Mouse (Mus musculus) natural killer cell, adult 2 months (primary cell): ENCODE data around the gene Chst3.
A peak's percentile ranks its signal among the peaks of the same experiment; 100 is the strongest.
"Not testable (repeated sequence)": the region's sequence is repeated elsewhere in the genome, so short reads cannot be mapped to it uniquely, and the experiment has no call there.

ENCODE experiments used
- DNase-seq, 2 experiments: peaks; one replicate each; pipeline ENCODE4 v3.0.0; 2022; ENCODE audit warnings: low spot score in 2 of 2

The Chst3 gene

GRCm38 (mm10) chr10:60197406-60197821, 21.6 kb downstream of the Chst3 start:
- DNase-seq: no peak

DNA sequence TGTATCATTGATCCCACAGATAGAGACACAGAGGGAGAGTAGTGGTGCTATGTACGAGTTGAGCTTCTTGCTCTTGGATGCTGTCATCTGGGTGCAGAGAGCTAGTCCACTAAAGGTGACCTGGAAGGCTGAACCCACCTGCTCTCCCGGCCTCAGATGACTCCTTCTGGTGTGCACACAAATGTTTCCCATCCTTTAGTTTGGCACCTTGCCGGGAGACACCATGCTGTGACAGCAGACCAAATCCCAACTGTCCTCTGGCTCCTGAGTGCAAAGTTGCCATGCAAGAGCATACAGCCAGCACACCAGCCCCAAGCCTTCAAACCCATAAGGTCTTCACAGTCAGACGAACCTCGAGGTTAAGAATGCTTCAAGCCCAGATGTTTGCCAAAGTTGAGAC, 22.1 kb downstream of the Chst3 start:
- no peak for DNase-seq

DNA sequence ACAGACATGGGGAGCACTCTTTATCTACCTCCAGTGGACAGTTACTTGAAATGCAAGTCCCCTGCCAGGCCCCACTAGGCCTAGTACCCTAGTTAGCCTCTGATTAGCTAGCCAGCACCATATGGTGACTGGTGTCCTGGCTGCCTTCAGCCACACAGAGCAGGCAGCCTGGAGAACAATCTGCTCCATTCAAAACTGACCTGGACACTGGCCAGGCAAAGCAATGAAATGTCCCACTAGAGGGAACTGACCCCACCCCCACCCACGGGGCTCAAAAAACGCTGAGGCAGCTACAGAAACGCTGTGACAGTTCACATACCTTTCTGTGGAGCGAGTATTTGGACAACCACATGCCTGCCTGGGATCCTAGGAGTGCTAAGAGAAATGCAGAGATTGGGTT, 24.0 kb downstream of the Chst3 start:
- no peak for DNase-seq

- no peak for DNase-seq
Observed at GRCm38 (mm10) chr10:60193532-60194423, 25.3 kb downstream of the Chst3 start.

DNA sequence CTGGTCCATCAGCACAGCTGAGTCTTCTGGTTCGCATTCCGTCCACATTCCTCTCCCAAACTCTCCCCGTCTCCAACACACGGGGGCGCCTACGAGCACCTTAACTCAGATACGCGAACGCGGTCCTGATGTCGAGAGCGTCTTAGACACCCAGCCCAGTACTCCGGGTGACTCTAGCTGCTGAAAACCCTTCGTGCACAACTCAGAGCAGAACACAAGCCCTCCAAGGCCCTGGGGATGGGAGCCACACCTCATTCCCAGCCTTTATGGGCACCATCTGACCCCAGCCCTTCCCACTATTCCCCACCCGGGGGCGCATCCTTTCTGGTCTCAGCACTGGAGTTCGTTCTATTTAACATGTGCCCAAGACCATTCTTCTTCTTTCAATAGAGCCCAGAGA, 27.3 kb downstream of the Chst3 start:
- DNase-seq: peak; percentile 16 to 63

DNA sequence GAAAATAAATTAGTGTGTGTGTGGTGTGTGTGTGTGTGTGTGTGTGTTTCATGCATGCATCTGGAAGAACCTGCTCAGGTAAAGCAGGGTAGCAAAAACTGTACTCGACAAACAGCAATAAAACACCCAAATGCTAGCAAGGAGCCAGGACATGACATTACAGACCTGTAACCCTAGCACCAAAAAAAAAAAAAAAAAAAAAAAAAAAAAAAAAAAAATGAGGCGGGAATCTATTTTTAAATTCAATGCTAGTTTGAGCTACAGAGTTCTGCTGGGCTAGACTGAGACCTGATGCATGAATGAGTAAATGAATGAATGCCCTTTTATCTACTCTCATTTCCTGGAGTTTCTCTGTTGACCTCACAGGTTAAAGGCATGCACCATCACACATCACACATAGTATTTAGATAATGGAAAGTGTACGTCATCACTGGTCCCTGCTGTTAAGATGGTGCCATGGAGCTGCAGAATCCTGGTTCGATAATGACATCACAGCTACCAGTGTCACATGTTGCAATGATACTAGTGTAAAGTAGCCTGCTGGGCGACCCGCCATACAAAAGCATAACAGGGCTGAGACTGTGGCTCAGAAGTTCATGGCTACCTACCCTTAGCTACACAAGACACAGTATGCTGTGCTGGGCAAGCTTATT, 29.4 kb downstream of the Chst3 start:
- peak in 1 of 2 experiments; percentile 30 for DNase-seq

DNA sequence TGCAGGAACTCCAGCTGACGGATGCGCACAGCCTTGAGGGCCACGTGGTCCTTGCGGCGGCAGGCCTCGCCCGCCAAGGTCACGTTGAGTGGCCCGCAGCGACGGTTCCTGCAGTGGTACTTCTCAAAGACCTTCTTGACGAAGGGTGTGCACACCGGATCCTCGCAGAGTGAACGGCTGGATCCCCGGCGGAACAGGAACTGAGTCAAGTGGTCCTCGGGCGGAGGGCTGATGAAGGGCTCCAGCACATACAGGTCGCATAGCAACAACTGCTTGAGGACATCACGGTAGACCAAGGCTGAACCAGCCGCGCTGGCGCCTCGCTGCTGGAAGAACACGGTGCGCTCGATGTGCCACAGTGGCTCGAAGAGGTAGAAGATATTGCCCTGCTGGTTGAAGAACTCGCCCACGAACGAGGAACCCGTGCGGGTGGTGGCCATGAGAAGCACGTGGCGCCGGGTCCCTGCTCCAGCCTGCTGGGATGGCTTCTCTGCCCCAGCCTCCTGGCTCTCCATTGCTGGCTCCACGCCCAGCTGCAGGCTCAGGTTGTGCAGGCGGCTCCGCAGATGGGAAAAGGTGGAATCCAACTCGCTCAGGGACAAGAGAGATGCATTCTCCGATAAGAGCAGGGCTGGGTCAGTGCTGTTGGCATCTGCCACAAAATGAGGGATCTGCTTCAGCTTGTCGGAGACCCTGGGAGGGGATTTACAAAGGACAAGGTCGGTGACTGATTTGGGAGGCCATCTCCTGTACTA, 32.7 kb downstream of the Chst3 start:
- DNase-seq: no peak

DNA sequence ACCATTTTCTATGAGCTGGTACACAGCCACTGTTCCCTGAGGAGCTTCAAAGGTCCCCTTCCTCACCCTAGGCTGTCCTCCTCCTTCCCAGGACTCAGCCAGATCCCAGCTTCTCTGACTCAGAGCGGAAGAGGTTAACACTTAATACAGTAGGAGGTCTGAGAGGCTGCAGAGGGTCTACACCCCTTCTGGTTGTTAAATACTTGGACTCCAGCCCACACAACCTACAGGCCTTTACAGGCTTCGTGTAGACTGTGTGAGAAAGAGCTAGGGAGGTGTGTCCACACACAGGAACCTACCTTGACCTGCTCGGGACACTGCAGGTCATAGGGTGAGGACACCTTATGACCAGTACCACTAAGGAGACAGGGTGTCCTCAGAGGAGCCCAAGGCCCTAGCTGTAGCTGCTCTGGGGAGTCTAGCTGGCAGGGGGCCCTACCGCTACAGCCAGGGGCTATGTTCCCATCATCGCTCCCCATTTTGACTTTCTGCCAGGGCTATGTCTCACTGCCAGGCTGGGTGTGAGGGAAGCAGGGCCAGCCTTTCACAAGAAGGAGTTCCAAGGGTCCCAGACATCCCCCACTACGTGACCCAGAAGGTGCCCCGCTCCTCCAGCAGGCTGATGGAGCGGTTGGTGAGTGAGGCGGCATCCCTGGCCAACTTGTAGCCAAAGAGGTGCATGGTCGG, 33.9 kb downstream of the Chst3 start:
- DNase-seq: no peak

- not testable (repeated sequence) for DNase-seq
Observed at GRCm38 (mm10) chr10:60175306-60175705, 43.8 kb downstream of the Chst3 start.

GRCm38 (mm10) chr10:60174506-60174905, 44.6 kb downstream of the Chst3 start:
- DNase-seq: no peak

DNA sequence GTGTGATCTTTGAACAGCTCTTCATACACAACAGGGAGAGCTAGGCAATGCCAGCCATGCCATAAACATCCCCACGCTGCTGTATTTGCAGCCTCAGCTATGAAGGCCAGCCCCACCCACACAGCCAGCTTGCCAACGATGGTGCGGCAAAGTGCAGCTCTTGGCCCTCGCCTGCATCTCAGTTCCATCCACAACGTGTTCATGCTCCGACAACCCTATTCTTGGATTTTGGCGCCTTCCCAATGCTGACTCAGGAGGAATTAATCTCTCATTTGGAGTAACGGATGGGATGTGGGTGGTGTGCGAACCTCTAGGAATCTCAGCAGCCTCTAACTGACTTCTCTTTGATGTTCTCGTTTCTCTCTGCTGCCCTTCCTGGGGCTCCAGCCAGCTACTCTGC, 46.0 kb downstream of the Chst3 start:
- DNase-seq: no peak

DNA sequence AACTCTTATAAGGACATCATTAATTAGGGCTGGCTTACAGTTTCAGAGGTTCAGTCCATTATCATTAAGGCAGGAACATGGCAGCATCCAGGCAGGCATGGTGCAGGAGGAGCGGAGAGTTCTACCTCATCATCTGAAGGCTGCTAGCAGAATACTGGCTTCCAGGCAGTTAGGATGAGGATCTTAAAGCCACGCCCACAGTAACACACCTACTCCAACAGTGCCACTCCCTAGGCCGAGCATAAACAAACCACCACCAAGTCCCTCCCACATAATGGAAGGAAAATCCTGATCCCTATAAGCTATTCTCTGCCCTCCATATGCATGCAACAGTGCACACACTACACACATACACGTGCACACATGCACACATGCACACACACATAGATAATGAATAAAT, 46.8 kb downstream of the Chst3 start:
- DNase-seq: no peak

DNA sequence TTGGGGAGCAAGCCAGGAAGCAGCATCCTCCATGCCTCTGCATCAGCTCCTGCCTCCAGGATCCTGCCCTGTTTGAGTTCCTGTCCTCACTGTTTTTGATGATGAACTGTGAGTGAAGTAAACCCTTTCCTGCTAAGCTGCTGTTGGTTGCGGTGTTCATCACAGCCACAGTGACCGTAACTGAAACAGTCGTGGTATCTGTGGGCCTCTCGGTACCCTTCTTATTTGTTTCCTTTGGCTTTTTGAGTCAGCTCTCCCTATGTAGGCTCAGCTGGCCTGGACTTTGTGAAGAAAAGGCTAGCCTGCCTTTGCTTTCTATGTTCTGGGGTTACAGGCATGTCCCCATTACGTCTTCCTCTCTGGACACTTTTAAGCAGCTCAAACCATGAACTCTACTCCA, 47.7 kb downstream of the Chst3 start:
- DNase-seq: no peak

DNA sequence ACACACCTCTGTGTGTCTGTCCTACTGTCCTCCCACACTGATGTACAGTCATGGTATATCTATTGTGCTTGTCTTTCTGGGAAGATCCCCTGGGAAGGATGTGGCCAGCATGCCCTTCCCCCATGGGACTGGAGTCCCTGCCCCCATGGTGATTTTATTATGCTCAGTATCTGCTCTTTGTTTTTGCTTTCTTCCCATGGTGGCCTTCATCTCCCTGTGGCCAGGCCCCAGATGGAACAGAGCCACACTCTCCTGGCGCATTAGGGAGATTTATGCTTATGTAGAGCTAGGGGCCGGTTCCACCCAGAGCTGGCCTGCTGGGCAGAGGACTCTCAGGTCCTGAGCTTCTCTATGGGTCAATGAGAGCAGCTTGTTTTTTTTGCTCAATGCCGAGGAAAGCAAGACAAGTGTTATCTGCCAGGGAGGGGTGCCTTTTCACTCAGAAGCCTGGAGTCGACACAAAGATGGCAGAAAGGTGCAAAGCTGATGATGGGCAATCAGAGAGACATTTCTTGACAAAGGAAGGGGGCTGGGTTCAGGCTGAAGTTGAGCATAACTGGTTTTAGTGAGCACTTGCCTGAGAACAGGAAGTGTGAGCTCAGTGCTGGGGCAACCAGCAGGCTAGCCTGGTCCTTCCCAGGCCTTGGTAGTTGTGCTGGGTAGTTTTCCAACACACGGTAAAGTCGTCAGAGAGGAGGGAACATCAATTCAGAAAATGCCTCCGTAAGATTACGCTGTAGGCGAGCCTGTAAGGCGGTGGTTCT, 48.6 kb downstream of the Chst3 start:
- DNase-seq: peak in 1 of 2 experiments; percentile 23

- peak in 1 of 2 experiments; percentile 61 for DNase-seq
Observed at GRCm38 (mm10) chr10:60168960-60169359, 50.1 kb downstream of the Chst3 start.

- peak in 1 of 2 experiments; percentile 75 for DNase-seq
Observed at GRCm38 (mm10) chr10:60168306-60168705, 50.8 kb downstream of the Chst3 start.

GRCm38 (mm10) chr10:60166068-60166467, 53.0 kb downstream of the Chst3 start:
- no peak for DNase-seq

DNA sequence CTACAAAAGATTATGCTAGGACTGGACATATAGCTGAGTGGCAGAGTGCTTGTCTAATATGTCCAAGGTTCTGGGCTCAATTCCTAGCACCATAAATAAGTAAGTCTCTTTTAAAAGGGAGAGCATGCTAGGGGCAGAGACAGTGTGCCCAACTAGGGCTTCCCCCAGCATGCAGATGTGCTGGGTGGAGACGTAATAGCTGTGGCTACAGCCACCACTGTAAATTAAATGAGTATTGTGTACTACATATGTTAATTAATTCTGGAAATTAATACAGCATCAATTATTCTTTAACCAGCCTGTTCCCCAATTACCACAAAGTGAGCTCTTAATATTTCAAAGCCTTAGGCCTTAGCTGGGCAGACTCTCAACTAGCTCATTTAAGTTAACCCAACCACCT, 54.2 kb downstream of the Chst3 start:
- DNase-seq: no peak

- no peak for DNase-seq
Observed at GRCm38 (mm10) chr10:60162973-60163255, 56.1 kb downstream of the Chst3 start.

- peak in 1 of 2 experiments; percentile 55 for DNase-seq
Observed at GRCm38 (mm10) chr10:60162184-60162972, 56.7 kb downstream of the Chst3 start.
